Mouse (Mus musculus) yolk sac, embryonic 10.5 days (tissue): ENCODE measurements around the gene Man1c1.

ENCODE experiments used
- DNase-seq: peaks from one replicate; pipeline ENCODE4 v3.0.0-alpha.2; 2017; ENCODE audit warnings: low spot score

Gene Man1c1

GRCm38 (mm10) chr4:134548169-134548938, 155.7 kb downstream of the Man1c1 start:
- no peak for DNase-seq

GRCm38 (mm10) chr4:134546814-134547705, 157.0 kb downstream of the Man1c1 start:
- DNase-seq, result no peak

GRCm38 (mm10) chr4:134543261-134543660, 160.8 kb downstream of the Man1c1 start:
- peak; percentile 81 for DNase-seq

- DNase-seq, result no peak
These were observed 161.4 kb downstream of the Man1c1 start for GRCm38 (mm10) chr4:134542726-134543125.

GRCm38 (mm10) chr4:134538997-134539580, 165.0 kb downstream of the Man1c1 start:
- DNase-seq, result no peak

GRCm38 (mm10) chr4:134535787-134536151, 168.3 kb downstream of the Man1c1 start:
- DNase-seq, result no peak

- DNase-seq, result peak; percentile 98
These were observed 168.9 kb downstream of the Man1c1 start, which contains the start of gene Mtfr1l for GRCm38 (mm10) chr4:134534932-134535786. TSS of gene Mtfr1l (minus strand) at chr4:134535387.

GRCm38 (mm10) chr4:134534124-134534886, 169.8 kb downstream of the Man1c1 start:
- DNase-seq, result peak; percentile 58

GRCm38 (mm10) chr4:134533421-134533820, 170.7 kb downstream of the Man1c1 start:
- no peak for DNase-seq

- DNase-seq, result no peak
These were observed 171.2 kb downstream of the Man1c1 start for GRCm38 (mm10) chr4:134532928-134533327.

GRCm38 (mm10) chr4:134526220-134526619, 177.9 kb downstream of the Man1c1 start:
- no peak for DNase-seq

GRCm38 (mm10) chr4:134525806-134526205, 178.3 kb downstream of the Man1c1 start:
- DNase-seq, result no peak

GRCm38 (mm10) chr4:134523447-134523846, 180.6 kb downstream of the Man1c1 start:
- no peak for DNase-seq

GRCm38 (mm10) chr4:134519281-134519680, 184.8 kb downstream of the Man1c1 start:
- no peak for DNase-seq

- no peak for DNase-seq
These were observed 185.5 kb downstream of the Man1c1 start for GRCm38 (mm10) chr4:134518541-134518940.

- DNase-seq, result no peak
These were observed 186.4 kb downstream of the Man1c1 start for GRCm38 (mm10) chr4:134517719-134518118.

- peak; percentile 73 for DNase-seq
These were observed 187.1 kb downstream of the Man1c1 start for GRCm38 (mm10) chr4:134516981-134517380.

- peak; percentile 36 for DNase-seq
These were observed 188.5 kb downstream of the Man1c1 start for GRCm38 (mm10) chr4:134515614-134516013.

GRCm38 (mm10) chr4:134514309-134514930, 189.7 kb downstream of the Man1c1 start:
- DNase-seq, result no peak

GRCm38 (mm10) chr4:134512798-134513197, 191.3 kb downstream of the Man1c1 start:
- DNase-seq, result peak; percentile 86
